Mouse (Mus musculus) c-Kit-negative CD71-positive TER-119-positive erythroid progenitor cells, embryonic 14.5 days (primary cell): Measurements from ENCODE around the gene Adam11.

Experiments used
- DNase-seq: peaks from one replicate; pipeline ENCODE4 v3.0.0-alpha.2; 2013; ENCODE audit warnings: low read depth, low spot score

The Adam11 gene

GRCm38 (mm10) chr11:102778597-102778996 is 17.4 kb downstream of the Adam11 start:
- DNase-seq = no peak

- no peak for DNase-seq
Observed at GRCm38 (mm10) chr11:102779081-102779638, 17.9 kb downstream of the Adam11 start.

GRCm38 (mm10) chr11:102779824-102780223 is 18.6 kb downstream of the Adam11 start:
- no peak for DNase-seq

GRCm38 (mm10) chr11:102780271-102780985 is 19.2 kb downstream of the Adam11 start:
- DNase-seq = no peak

GRCm38 (mm10) chr11:102780986-102781351 is 19.7 kb downstream of the Adam11 start:
- DNase-seq = no peak

GRCm38 (mm10) chr11:102781523-102781922 is 20.3 kb downstream of the Adam11 start:
- no peak for DNase-seq

GRCm38 (mm10) chr11:102783443-102783842 is 22.2 kb downstream of the Adam11 start:
- DNase-seq = no peak

- DNase-seq = no peak
Observed at GRCm38 (mm10) chr11:102787688-102788177, 26.5 kb downstream of the Adam11 start.

- DNase-seq = no peak
Observed at GRCm38 (mm10) chr11:102791682-102792445, 30.6 kb downstream of the Adam11 start.

GRCm38 (mm10) chr11:102794157-102794556 is 32.9 kb downstream of the Adam11 start:
- no peak for DNase-seq

- DNase-seq = no peak
Observed at GRCm38 (mm10) chr11:102803453-102803852, 42.2 kb downstream of the Adam11 start.

GRCm38 (mm10) chr11:102808246-102808645 is 47.0 kb downstream of the Adam11 start:
- DNase-seq = no peak

GRCm38 (mm10) chr11:102810721-102811485 is 49.7 kb downstream of the Adam11 start:
- no peak for DNase-seq

GRCm38 (mm10) chr11:102814881-102815280 is 53.6 kb downstream of the Adam11 start:
- DNase-seq = no peak

GRCm38 (mm10) chr11:102818121-102819020 is 57.1 kb downstream of the Adam11 start:
- no peak for DNase-seq

GRCm38 (mm10) chr11:102819021-102819782 is 58.0 kb downstream of the Adam11 start, which contains the start of gene Gjc1:
TSS of gene Gjc1 (minus strand) at chr11:102819700.
- no peak for DNase-seq

- no peak for DNase-seq
Observed at GRCm38 (mm10) chr11:102819783-102820385, 58.6 kb downstream of the Adam11 start.

- no peak for DNase-seq
Observed at GRCm38 (mm10) chr11:102820432-102820831, 59.2 kb downstream of the Adam11 start.

- no peak for DNase-seq
Observed at GRCm38 (mm10) chr11:102821231-102821630, 60.0 kb downstream of the Adam11 start.
